Mouse (Mus musculus): Measurements from ENCODE around the gene Cdkl2. TPM values are rescaled to one million over a fixed set of nuclear protein-coding genes. Genes with fewer than 3 reads are reported as not detected.

Gene Cdkl2
- total RNA-seq, 4 experiments from 2014 or later, result 4.2 to 7.5 (median 5.7) TPM

Other genes starting within 250 kb of the Cdkl2 start
- gene Rchy1, start 80.8 kb downstream of the Cdkl2 start, total RNA-seq (2022), result 10 to 100 TPM; 28.4 to 32.2 (median 29.0) TPM
- gene Odaph, start 56.4 kb downstream of the Cdkl2 start, total RNA-seq (2022), result not detected
- 10 to 100 TPM; 53.3 to 63.2 (median 60.7) TPM for gene G3bp2, start 39.8 kb upstream of the Cdkl2 start, total RNA-seq (2022)
- 10 to 100 TPM; 68.9 to 76.0 (median 74.1) TPM for gene Uso1, start 94.1 kb upstream of the Cdkl2 start, total RNA-seq (2022)
- gene U90926, start 171.5 kb upstream of the Cdkl2 start, total RNA-seq (2022), result not detected
- under 1 TPM in 1 of 4 experiments, not detected in 3; 0.19 TPM for gene Ppef2, start 212.4 kb upstream of the Cdkl2 start, total RNA-seq (2022)
- gene Naaa, start 234.3 kb upstream of the Cdkl2 start, total RNA-seq (2022), result 1 to 10 TPM; 4.7 to 6.2 (median 5.6) TPM